Mouse (Mus musculus) gastrocnemius, adult 8-10 months (tissue): ENCODE data around the gene Eif2b4. TPM values are rescaled to one million over a fixed set of nuclear protein-coding genes. Genes with fewer than 3 reads are reported as not detected.
"Not testable (repeated sequence)": the region's sequence is repeated elsewhere in the genome, so short reads cannot be mapped to it uniquely, and the experiment has no call there.

Experiments
- DNase-seq, 2 experiments: peaks; one replicate each; pipeline ENCODE4 v3.0.0; 2022; ENCODE audit warnings: low spot score in 2 of 2
- total RNA-seq, 4 experiments: library from RNA; stranded (reverse); gene quantifications; 2 replicates each; pipeline ENCODE4 v1.2.4; 2022

Eif2b4 gene
- total RNA-seq, result 10 to 100 TPM; 42.1 to 68.2 (median 50.8) TPM

- peak; percentile 97 for DNase-seq
Observed at GRCm38 (mm10) chr5:31192939-31193630, at the start of gene Eif2b4, which contains the start of gene Snx17. Gene Eif2b4 (minus strand): TSS chr5:31193430. Gene Snx17 (plus strand): TSS chr5:31193227.

GRCm38 (mm10) chr5:31242191-31242590 is 49.0 kb upstream of the Eif2b4 start:
- no peak for DNase-seq

- no peak for DNase-seq
Observed at GRCm38 (mm10) chr5:31241522-31242034, 48.3 kb upstream of the Eif2b4 start.

- DNase-seq, result peak; percentile 93 to 95
Observed at GRCm38 (mm10) chr5:31240637-31241521, 47.6 kb upstream of the Eif2b4 start, which contains the start of the genes Nrbp1 and Gm9970. Gene Nrbp1 (plus strand): TSS chr5:31240864. Gene Gm9970 (minus strand): TSS chr5:31241232.

GRCm38 (mm10) chr5:31226641-31227040 is 33.4 kb upstream of the Eif2b4 start:
- no peak for DNase-seq

GRCm38 (mm10) chr5:31222696-31223095 is 29.5 kb upstream of the Eif2b4 start:
- DNase-seq, result no peak

- no peak for DNase-seq
Observed at GRCm38 (mm10) chr5:31221304-31221945, 28.2 kb upstream of the Eif2b4 start.

- peak; percentile 94 to 96 for DNase-seq
Observed at GRCm38 (mm10) chr5:31220448-31221303, 27.4 kb upstream of the Eif2b4 start, which contains the start of gene Ppm1g. Gene Ppm1g (minus strand): TSS chr5:31220687.

- no peak for DNase-seq
Observed at GRCm38 (mm10) chr5:31219911-31220447, 26.7 kb upstream of the Eif2b4 start.

- no peak for DNase-seq
Observed at GRCm38 (mm10) chr5:31219474-31219873, 26.2 kb upstream of the Eif2b4 start.

GRCm38 (mm10) chr5:31219070-31219469 is 25.8 kb upstream of the Eif2b4 start:
- DNase-seq, result no peak

- no peak for DNase-seq
Observed at GRCm38 (mm10) chr5:31218294-31218693, 25.1 kb upstream of the Eif2b4 start.

- DNase-seq, result not testable (repeated sequence)
Observed at GRCm38 (mm10) chr5:31216554-31216953, 23.3 kb upstream of the Eif2b4 start.

- no peak for DNase-seq
Observed at GRCm38 (mm10) chr5:31204421-31204820, 11.2 kb upstream of the Eif2b4 start.

GRCm38 (mm10) chr5:31203866-31204265 is 10.6 kb upstream of the Eif2b4 start:
- DNase-seq, result no peak

GRCm38 (mm10) chr5:31202933-31203332 is 9.7 kb upstream of the Eif2b4 start:
- no peak for DNase-seq

- peak; percentile 93 to 95 for DNase-seq
Observed at GRCm38 (mm10) chr5:31201742-31202590, 8.7 kb upstream of the Eif2b4 start, which contains the start of gene Zfp513. Gene Zfp513 (minus strand): TSS chr5:31202303.

GRCm38 (mm10) chr5:31201042-31201741 is 8.0 kb upstream of the Eif2b4 start:
- DNase-seq, result no peak
